Mouse (Mus musculus): ENCODE data around the gene Gm20388. TPM values are rescaled to one million over a fixed set of nuclear protein-coding genes. Genes with fewer than 3 reads are reported as not detected.

The Gm20388 gene
- polyA plus RNA-seq, 1 experiment from 2014 or later = not detected

- H3K27ac ChIP-seq (replicated peaks) = no peak overlapping the region
- H3K9ac ChIP-seq (ENCODE audit: low read length) = no peak overlapping the region
- no peaks in the 10 kb centered on the region for H3K27me3 ChIP-seq (ENCODE audit: control insufficient read depth, insufficient read depth, low read length)
- H3K36me3 ChIP-seq (ENCODE audit: control insufficient read depth, insufficient read depth, low read length) = no peaks in the 10 kb centered on the region
- H3K9me3 ChIP-seq (ENCODE audit: control insufficient read depth, low read length) = no peaks in the 10 kb centered on the region
- ATAC-seq (ENCODE audit: low FRiP score, low TSS enrichment) = no peak
- no peak overlapping the region for H3K4me2 ChIP-seq (replicated peaks; ENCODE audit: low read depth)
- H3K4me3 ChIP-seq (ENCODE audit: low read depth, low read length) = no peak overlapping the region
- TF ChIP-seq CTCF (IDR thresholded peaks at IDR 0.05; ENCODE audit: low read depth) (no peak), EP300 (optimal IDR thresholded peaks at IDR 0.05) (no peak)
- DNase-seq (ENCODE audit: low spot score) = no peak
- no peaks in the 10 kb centered on the region for H3K4me1 ChIP-seq (replicated peaks; ENCODE audit: control insufficient read depth, insufficient read depth)
- 25% methylated on average over 5 of the region's 5 CpGs for WGBS
Measured at GRCm38 (mm10) chr8:122423659-122424058, 2513.0 kb downstream of the Gm20388 start.

GRCm38 (mm10) chr8:122426145-122426544 lies 2515.5 kb downstream of the Gm20388 start:
- Histone ChIP-seq H3K36me3 (ENCODE audit: control insufficient read depth, insufficient read depth, low read length) (no peaks in the 10 kb centered on the region), H3K4me3 (ENCODE audit: low read depth, low read length) (no peak overlapping the region), H3K4me1 (replicated peaks; ENCODE audit: control insufficient read depth, insufficient read depth) (no peaks in the 10 kb centered on the region), H3K4me2 (replicated peaks; ENCODE audit: low read depth) (no peak overlapping the region), H3K27me3 (ENCODE audit: control insufficient read depth, insufficient read depth, low read length) (no peaks in the 10 kb centered on the region), H3K9me3 (ENCODE audit: control insufficient read depth, low read length) (no peaks in the 10 kb centered on the region), H3K9ac (ENCODE audit: low read length) (no peak overlapping the region), H3K27ac (replicated peaks) (no peak overlapping the region)
- WGBS = 73% methylated on average over 9 of the region's 9 CpGs
- ATAC-seq (ENCODE audit: low FRiP score, low TSS enrichment) (no peak), DNase-seq (ENCODE audit: low spot score) (no peak)
- no peak for TF ChIP-seq CTCF (IDR thresholded peaks at IDR 0.05; ENCODE audit: low read depth)
- TF ChIP-seq EP300 (optimal IDR thresholded peaks at IDR 0.05) = no peak

GRCm38 (mm10) chr8:122427607-122428006 lies 2517.0 kb downstream of the Gm20388 start:
- no peak overlapping the region for H3K4me3 ChIP-seq (ENCODE audit: low read depth, low read length)
- no peaks in the 10 kb centered on the region for H3K36me3 ChIP-seq (ENCODE audit: control insufficient read depth, insufficient read depth, low read length)
- no peak overlapping the region for H3K9ac ChIP-seq (ENCODE audit: low read length)
- no peak overlapping the region for H3K4me2 ChIP-seq (replicated peaks; ENCODE audit: low read depth)
- H3K27ac ChIP-seq (replicated peaks) = no peak overlapping the region
- WGBS = 87% methylated on average over 7 of the region's 7 CpGs
- no peak for DNase-seq (ENCODE audit: low spot score)
- H3K4me1 ChIP-seq (replicated peaks; ENCODE audit: control insufficient read depth, insufficient read depth) = no peaks in the 10 kb centered on the region
- no peaks in the 10 kb centered on the region for H3K27me3 ChIP-seq (ENCODE audit: control insufficient read depth, insufficient read depth, low read length)
- H3K9me3 ChIP-seq (ENCODE audit: control insufficient read depth, low read length) = no peaks in the 10 kb centered on the region
- TF ChIP-seq EP300 (optimal IDR thresholded peaks at IDR 0.05) (no peak), CTCF (IDR thresholded peaks at IDR 0.05; ENCODE audit: low read depth) (no peak)
- ATAC-seq (ENCODE audit: low FRiP score, low TSS enrichment) = no peak

GRCm38 (mm10) chr8:122428163-122428562 lies 2517.5 kb downstream of the Gm20388 start:
- Histone ChIP-seq H3K4me3 (ENCODE audit: low read depth, low read length) (no peak overlapping the region), H3K36me3 (ENCODE audit: control insufficient read depth, insufficient read depth, low read length) (no peaks in the 10 kb centered on the region), H3K4me2 (replicated peaks; ENCODE audit: low read depth) (no peak overlapping the region), H3K9me3 (ENCODE audit: control insufficient read depth, low read length) (no peaks in the 10 kb centered on the region), H3K27ac (replicated peaks) (no peak overlapping the region), H3K27me3 (ENCODE audit: control insufficient read depth, insufficient read depth, low read length) (no peaks in the 10 kb centered on the region), H3K9ac (ENCODE audit: low read length) (no peak overlapping the region), H3K4me1 (replicated peaks; ENCODE audit: control insufficient read depth, insufficient read depth) (no peaks in the 10 kb centered on the region)
- 84% methylated on average over 9 of the region's 9 CpGs for WGBS
- ATAC-seq (ENCODE audit: low FRiP score, low TSS enrichment) (no peak), DNase-seq (ENCODE audit: low spot score) (no peak)
- TF ChIP-seq CTCF (IDR thresholded peaks at IDR 0.05; ENCODE audit: low read depth) = no peak
- no peak for TF ChIP-seq EP300 (optimal IDR thresholded peaks at IDR 0.05)

- Histone ChIP-seq H3K4me2 (replicated peaks; ENCODE audit: low read depth) (no peak overlapping the region), H3K9ac (ENCODE audit: low read length) (no peak overlapping the region), H3K4me1 (replicated peaks; ENCODE audit: control insufficient read depth, insufficient read depth) (no peaks in the 10 kb centered on the region), H3K36me3 (ENCODE audit: control insufficient read depth, insufficient read depth, low read length) (peaks cover 3% of the 10 kb centered on the region; the same call in 1 of the 2 replicates), H3K27ac (replicated peaks) (no peak overlapping the region), H3K27me3 (ENCODE audit: control insufficient read depth, insufficient read depth, low read length) (no peaks in the 10 kb centered on the region), H3K4me3 (ENCODE audit: low read depth, low read length) (no peak overlapping the region), H3K9me3 (ENCODE audit: control insufficient read depth, low read length) (no peaks in the 10 kb centered on the region)
- DNase-seq (ENCODE audit: low spot score) (no peak), ATAC-seq (ENCODE audit: low FRiP score, low TSS enrichment) (no peak)
- WGBS = 82% methylated on average over 10 of the region's 10 CpGs
- TF ChIP-seq CTCF (IDR thresholded peaks at IDR 0.05; ENCODE audit: low read depth) = no peak
Measured at GRCm38 (mm10) chr8:122430058-122430636, 2519.5 kb downstream of the Gm20388 start.

- Histone ChIP-seq H3K9me3 (ENCODE audit: control insufficient read depth, low read length) (no peaks in the 10 kb centered on the region), H3K36me3 (ENCODE audit: control insufficient read depth, insufficient read depth, low read length) (peaks cover 3% of the 10 kb centered on the region; the same call in 1 of the 2 replicates), H3K4me2 (replicated peaks; ENCODE audit: low read depth) (no peak overlapping the region), H3K4me1 (replicated peaks; ENCODE audit: control insufficient read depth, insufficient read depth) (no peaks in the 10 kb centered on the region), H3K27me3 (ENCODE audit: control insufficient read depth, insufficient read depth, low read length) (no peaks in the 10 kb centered on the region), H3K27ac (replicated peaks) (no peak overlapping the region), H3K9ac (ENCODE audit: low read length) (no peak overlapping the region), H3K4me3 (ENCODE audit: low read depth, low read length) (no peak overlapping the region)
- 75% methylated on average over 3 of the region's 3 CpGs for WGBS
- TF ChIP-seq CTCF (IDR thresholded peaks at IDR 0.05; ENCODE audit: low read depth) = no peak
- no peak for TF ChIP-seq EP300 (optimal IDR thresholded peaks at IDR 0.05)
- no peak for ATAC-seq (ENCODE audit: low FRiP score, low TSS enrichment)
- DNase-seq (ENCODE audit: low spot score) = no peak
Measured at GRCm38 (mm10) chr8:122430646-122431045, 2520.0 kb downstream of the Gm20388 start.
